Mouse (Mus musculus): ENCODE data around the gene Egfl7. TPM values are rescaled to one million over a fixed set of nuclear protein-coding genes. Genes with fewer than 3 reads are reported as not detected.

Egfl7 gene
- polyA plus RNA-seq, 1 experiment from 2014 or later = 341 TPM

- no peak overlapping the region for H3K27ac ChIP-seq
- H3K36me3 ChIP-seq = peaks cover 24% of the 10 kb centered on the region; the same call in 1 of the 2 replicates
- no peak overlapping the region for H3K4me2 ChIP-seq
- H3K4me3 ChIP-seq = no peak overlapping the region
- H3K9me3 ChIP-seq = no peaks in the 10 kb centered on the region
- H3K9ac ChIP-seq = no peak overlapping the region
- H3K27me3 ChIP-seq = no peaks in the 10 kb centered on the region
- WGBS = 57% methylated on average over 9 of the region's 9 CpGs
- ATAC-seq (ENCODE audit: borderline replicate concordance, extremely low read depth, low FRiP score, low TSS enrichment) = peak; percentile 57
- 0 out of 2 replicates have a peak, but pooled peaks cover 11% of the 10 kb centered on the region for H3K4me1 ChIP-seq
Observed at GRCm38 (mm10) chr2:26594022-26594346, 14.2 kb downstream of the Egfl7 start.

DNA sequence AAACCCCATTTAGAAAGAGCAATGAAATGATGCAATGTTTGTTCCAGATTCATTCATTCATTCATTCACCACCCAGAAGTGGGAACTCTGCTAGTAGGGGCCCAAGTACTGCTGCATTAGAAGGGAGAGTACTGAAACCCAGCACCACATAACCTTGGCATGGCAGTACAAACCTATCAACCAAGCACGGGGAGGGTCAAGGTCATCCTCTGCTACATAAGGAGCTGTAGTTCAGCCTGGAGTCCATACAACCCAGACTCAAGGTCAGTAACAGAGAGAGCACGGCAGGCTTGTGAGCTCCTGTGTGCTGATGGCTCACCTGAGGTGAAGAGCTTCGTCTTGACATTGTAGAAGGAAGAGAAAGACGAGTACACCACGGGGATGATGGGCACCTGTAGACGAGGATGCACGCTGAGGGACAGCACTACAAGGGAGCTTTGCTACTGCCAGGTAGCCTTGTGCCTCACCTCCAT, 14.7 kb downstream of the Egfl7 start:
- H3K9ac ChIP-seq = no peak overlapping the region
- peak; percentile 13; the same call in 1 of the 2 replicates for ATAC-seq (ENCODE audit: borderline replicate concordance, extremely low read depth, low FRiP score, low TSS enrichment)
- H3K4me3 ChIP-seq = no peak overlapping the region
- 79% methylated on average over 7 of the region's 7 CpGs for WGBS
- peaks cover 24% of the 10 kb centered on the region; the same call in 1 of the 2 replicates for H3K36me3 ChIP-seq
- no peaks in the 10 kb centered on the region for H3K27me3 ChIP-seq
- no peaks in the 10 kb centered on the region for H3K9me3 ChIP-seq
- H3K4me1 ChIP-seq = 0 out of 2 replicates have a peak, but pooled peaks cover 11% of the 10 kb centered on the region
- no peak overlapping the region for H3K27ac ChIP-seq
- no peak overlapping the region for H3K4me2 ChIP-seq

DNA sequence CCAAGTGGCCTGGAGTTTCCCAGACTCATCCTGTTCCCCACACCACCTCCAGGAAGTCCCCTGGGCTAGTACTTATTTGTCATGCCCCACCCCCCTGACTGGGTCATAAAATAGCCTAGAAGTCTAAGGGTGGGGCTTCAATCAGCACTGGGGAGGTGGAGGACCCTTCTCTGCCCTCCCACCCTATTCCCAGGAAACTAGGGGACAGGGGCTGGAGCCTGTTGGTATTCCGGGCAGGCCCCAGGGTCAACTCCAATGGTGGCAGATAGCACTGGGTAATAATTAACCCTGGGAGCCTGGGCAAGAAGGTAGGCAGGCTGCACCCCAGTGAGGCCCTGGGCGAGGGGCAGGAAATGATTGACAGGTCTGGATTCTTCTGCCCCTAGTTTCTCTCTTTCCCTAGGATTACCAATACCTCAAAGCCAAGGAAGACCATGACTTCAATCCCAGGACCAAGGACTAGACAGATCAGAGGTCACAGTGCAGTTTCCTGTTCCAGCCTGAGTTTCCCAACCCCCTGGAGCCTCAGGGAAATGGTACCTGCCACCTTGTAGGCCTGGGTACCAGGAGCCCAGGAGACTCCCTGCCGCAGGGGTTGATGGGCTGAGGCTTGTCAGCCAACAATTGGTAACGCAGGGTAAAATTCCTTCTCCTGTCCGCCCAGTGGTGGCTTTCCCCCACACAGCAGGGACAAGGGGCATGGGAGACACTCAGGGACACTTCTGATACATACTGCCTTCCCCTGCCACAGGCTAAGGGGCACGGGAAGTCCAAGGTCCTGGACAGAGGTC, 15.3 kb downstream of the Egfl7 start:
- Histone ChIP-seq H3K27me3 (no peaks in the 10 kb centered on the region), H3K36me3 (peaks cover 24% of the 10 kb centered on the region; the same call in 1 of the 2 replicates), H3K9ac (no peak overlapping the region), H3K27ac (no peak overlapping the region), H3K4me1 (0 out of 2 replicates have a peak, but pooled peaks cover 11% of the 10 kb centered on the region), H3K4me2 (no peak overlapping the region), H3K9me3 (no peaks in the 10 kb centered on the region), H3K4me3 (no peak overlapping the region)
- 44% methylated on average over 6 of the region's 6 CpGs for WGBS
- ATAC-seq (ENCODE audit: borderline replicate concordance, extremely low read depth, low FRiP score, low TSS enrichment) = peak; percentile 13; the same call in 1 of the 2 replicates

DNA sequence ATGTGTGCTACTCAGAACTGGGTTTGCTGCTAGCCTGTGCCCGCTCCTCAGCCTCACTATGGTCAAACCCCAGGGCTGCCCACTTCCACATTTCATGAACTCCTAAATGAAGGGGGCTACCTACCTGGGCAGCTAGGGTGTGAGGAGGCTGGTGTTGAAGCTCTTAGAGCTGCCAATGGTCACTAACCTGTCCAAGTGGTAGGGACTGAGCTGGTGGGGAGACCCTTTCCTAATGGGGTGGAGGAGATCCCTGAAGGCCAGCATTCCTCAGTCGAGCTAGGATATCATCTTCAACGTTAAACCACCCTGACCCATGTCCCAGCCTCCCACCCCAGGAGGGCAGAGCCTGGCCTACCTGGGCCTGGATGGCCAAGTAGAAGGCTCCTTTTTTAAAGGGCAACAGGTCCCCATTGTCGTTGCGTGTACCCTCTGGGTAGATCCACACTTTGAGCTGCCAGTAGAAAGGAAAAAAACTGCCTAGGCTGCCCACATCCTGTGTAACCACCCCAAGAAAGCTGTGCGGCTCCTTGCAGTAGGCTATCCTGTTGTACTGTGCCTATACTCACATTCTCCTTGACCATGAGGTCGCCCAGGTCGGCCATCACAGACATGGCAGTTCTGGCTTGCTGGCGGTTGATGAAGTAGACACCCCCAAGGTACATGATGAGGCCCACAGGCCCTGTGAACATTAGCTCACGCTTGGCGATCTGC, 16.1 kb downstream of the Egfl7 start:
- H3K4me3 ChIP-seq = no peak overlapping the region
- no peaks in the 10 kb centered on the region for H3K27me3 ChIP-seq
- WGBS = 74% methylated on average over 11 of the region's 11 CpGs
- H3K9me3 ChIP-seq = no peaks in the 10 kb centered on the region
- H3K4me2 ChIP-seq = no peak overlapping the region
- H3K4me1 ChIP-seq = 0 out of 2 replicates have a peak, but pooled peaks cover 10% of the 10 kb centered on the region
- peaks cover 24% of the 10 kb centered on the region; the same call in 1 of the 2 replicates for H3K36me3 ChIP-seq
- no peak for ATAC-seq (ENCODE audit: borderline replicate concordance, extremely low read depth, low FRiP score, low TSS enrichment)
- no peak overlapping the region for H3K9ac ChIP-seq
- H3K27ac ChIP-seq = no peak overlapping the region

DNA sequence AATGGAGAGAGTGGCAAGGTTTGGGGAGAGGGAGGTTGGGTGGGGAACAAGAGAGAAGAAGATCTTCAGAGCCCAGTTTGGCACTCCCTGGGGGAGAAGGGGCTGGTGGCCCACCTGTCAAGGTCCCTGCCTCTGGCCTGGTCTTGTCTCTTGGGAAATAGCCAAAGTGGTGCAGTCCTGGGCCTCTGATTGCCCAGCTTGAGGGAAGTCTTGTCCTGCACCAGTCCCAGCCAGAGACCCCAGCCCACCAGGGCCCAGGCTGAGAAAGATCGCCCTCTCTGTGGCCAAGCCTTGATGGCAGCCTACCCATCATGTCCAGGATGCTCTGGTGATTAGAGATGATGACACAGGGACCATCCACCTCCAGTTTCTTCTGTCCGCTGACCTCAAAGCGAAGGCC, 17.1 kb downstream of the Egfl7 start:
- 92% methylated on average over 3 of the region's 3 CpGs for WGBS
- no peaks in the 10 kb centered on the region for H3K9me3 ChIP-seq
- no peaks in the 10 kb centered on the region for H3K4me1 ChIP-seq
- no peaks in the 10 kb centered on the region for H3K27me3 ChIP-seq
- H3K27ac ChIP-seq = no peak overlapping the region
- no peak overlapping the region for H3K4me2 ChIP-seq
- ATAC-seq (ENCODE audit: borderline replicate concordance, extremely low read depth, low FRiP score, low TSS enrichment) = no peak
- H3K36me3 ChIP-seq = peaks cover 24% of the 10 kb centered on the region; the same call in 1 of the 2 replicates
- no peak overlapping the region for H3K9ac ChIP-seq
- H3K4me3 ChIP-seq = no peak overlapping the region

DNA sequence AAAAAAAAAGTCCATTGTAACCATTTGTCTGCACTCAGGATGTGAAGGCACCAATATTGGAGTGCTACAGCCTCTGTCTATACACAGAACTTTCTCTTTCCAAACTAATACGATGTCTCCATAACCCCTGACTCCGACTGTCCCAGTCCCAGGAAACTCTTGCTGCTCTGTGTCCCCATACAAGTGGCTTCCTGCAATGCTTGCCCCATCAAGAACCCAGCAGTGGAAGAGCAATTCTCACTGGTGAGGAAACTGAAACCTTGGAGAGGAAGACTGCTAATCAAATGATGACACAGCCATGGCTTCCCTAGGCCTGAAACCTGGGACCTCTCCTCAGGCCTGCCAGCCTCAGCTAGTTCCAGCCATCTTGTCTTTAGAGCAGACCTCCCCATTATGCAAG, 18.0 kb downstream of the Egfl7 start:
- no peak overlapping the region for H3K4me2 ChIP-seq
- H3K27ac ChIP-seq = no peak overlapping the region

GRCm38 (mm10) chr2:26598462-26598861, 18.6 kb downstream of the Egfl7 start:
- H3K9ac ChIP-seq = no peak overlapping the region

More for the DNA sequence above, 18.0 kb downstream of the Egfl7 start:
- Histone ChIP-seq H3K9me3 (no peaks in the 10 kb centered on the region), H3K9ac (no peak overlapping the region), H3K4me1 (peaks cover 3% of the 10 kb centered on the region), H3K27me3 (no peaks in the 10 kb centered on the region), H3K36me3 (peaks cover 18% of the 10 kb centered on the region; the same call in 1 of the 2 replicates), H3K4me3 (no peak overlapping the region)
- ATAC-seq (ENCODE audit: borderline replicate concordance, extremely low read depth, low FRiP score, low TSS enrichment) = no peak
- WGBS = 84% methylated on average over 2 of the region's 2 CpGs

GRCm38 (mm10) chr2:26599965-26600364, 20.2 kb downstream of the Egfl7 start:
- no peak overlapping the region for H3K9ac ChIP-seq
- ATAC-seq (ENCODE audit: borderline replicate concordance, extremely low read depth, low FRiP score, low TSS enrichment) = no peak
- H3K4me1 ChIP-seq = peaks cover 14% of the 10 kb centered on the region
- H3K27me3 ChIP-seq = no peaks in the 10 kb centered on the region
- H3K9me3 ChIP-seq = no peaks in the 10 kb centered on the region
- no peak overlapping the region for H3K27ac ChIP-seq
- H3K36me3 ChIP-seq = no peaks in the 10 kb centered on the region
- no peak overlapping the region for H3K4me2 ChIP-seq
- 90% methylated on average over 4 of the region's 4 CpGs for WGBS
- no peak overlapping the region for H3K4me3 ChIP-seq

More at GRCm38 (mm10) chr2:26598462-26598861, 18.6 kb downstream of the Egfl7 start:
- H3K4me1 ChIP-seq = peaks cover 9% of the 10 kb centered on the region
- H3K9me3 ChIP-seq = no peaks in the 10 kb centered on the region
- H3K27me3 ChIP-seq = no peaks in the 10 kb centered on the region
- H3K4me2 ChIP-seq = no peak overlapping the region
- no peak for ATAC-seq (ENCODE audit: borderline replicate concordance, extremely low read depth, low FRiP score, low TSS enrichment)
- WGBS = 75% methylated on average over 3 of the region's 3 CpGs
- 0 out of 2 replicates have a peak, but pooled peaks cover 12% of the 10 kb centered on the region for H3K36me3 ChIP-seq
- no peak overlapping the region for H3K27ac ChIP-seq
- H3K4me3 ChIP-seq = no peak overlapping the region

GRCm38 (mm10) chr2:26600664-26601063, 20.9 kb downstream of the Egfl7 start:
- no peak overlapping the region for H3K4me3 ChIP-seq
- H3K36me3 ChIP-seq = no peaks in the 10 kb centered on the region
- WGBS = 94% methylated on average over 2 of the region's 2 CpGs
- H3K27me3 ChIP-seq = no peaks in the 10 kb centered on the region
- H3K4me1 ChIP-seq = peaks cover 14% of the 10 kb centered on the region
- no peak overlapping the region for H3K27ac ChIP-seq
- no peak overlapping the region for H3K4me2 ChIP-seq
- no peak overlapping the region for H3K9ac ChIP-seq
- H3K9me3 ChIP-seq = no peaks in the 10 kb centered on the region
- ATAC-seq (ENCODE audit: borderline replicate concordance, extremely low read depth, low FRiP score, low TSS enrichment) = no peak

DNA sequence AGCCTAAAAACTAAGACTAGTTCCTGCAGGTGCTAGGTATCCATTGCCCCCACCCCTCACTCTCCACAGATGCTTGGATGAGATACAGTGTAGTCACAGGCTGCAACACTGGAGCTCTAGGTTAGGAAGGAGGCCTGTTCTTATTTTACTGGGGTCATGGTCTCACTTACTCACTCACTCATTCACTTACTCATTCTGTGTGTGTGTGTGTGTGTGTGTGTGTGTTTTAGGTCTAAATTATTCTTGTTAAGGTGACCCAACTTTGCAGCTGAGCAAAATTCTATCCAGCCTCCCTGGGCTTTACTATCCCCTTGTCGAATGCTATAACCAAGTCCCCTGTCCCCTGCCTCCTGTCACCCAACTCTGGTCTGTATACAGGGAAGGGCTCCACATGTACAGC, 21.8 kb downstream of the Egfl7 start:
- no peaks in the 10 kb centered on the region for H3K9me3 ChIP-seq
- no peak overlapping the region for H3K27ac ChIP-seq
- ATAC-seq (ENCODE audit: borderline replicate concordance, extremely low read depth, low FRiP score, low TSS enrichment) = no peak
- H3K27me3 ChIP-seq = no peaks in the 10 kb centered on the region
- H3K4me1 ChIP-seq = peaks cover 21% of the 10 kb centered on the region
- no peak overlapping the region for H3K9ac ChIP-seq
- WGBS = 83% methylated on average over 1 of the region's 1 CpGs
- no peaks in the 10 kb centered on the region for H3K36me3 ChIP-seq
- no peak overlapping the region for H3K4me2 ChIP-seq
- no peak overlapping the region for H3K4me3 ChIP-seq

- 79% methylated on average over 5 of the region's 5 CpGs for WGBS
- Histone ChIP-seq H3K36me3 (no peaks in the 10 kb centered on the region), H3K4me3 (peak overlapping the region; percentile 71), H3K27ac (no peak overlapping the region), H3K4me2 (peak overlapping the region; percentile 73), H3K9ac (peak overlapping the region; percentile 81; the same call in 1 of the 2 replicates), H3K9me3 (no peaks in the 10 kb centered on the region), H3K27me3 (no peaks in the 10 kb centered on the region), H3K4me1 (peaks cover 31% of the 10 kb centered on the region)
- ATAC-seq (ENCODE audit: borderline replicate concordance, extremely low read depth, low FRiP score, low TSS enrichment) = no peak
Observed at GRCm38 (mm10) chr2:26602631-26603030, 22.8 kb downstream of the Egfl7 start.

- peak overlapping the region; percentile 73 for H3K4me2 ChIP-seq
- H3K4me3 ChIP-seq = peak overlapping the region; percentile 71
- no peaks in the 10 kb centered on the region for H3K27me3 ChIP-seq
- H3K36me3 ChIP-seq = no peaks in the 10 kb centered on the region
- 5% methylated on average over 6 of the region's 6 CpGs for WGBS
- H3K4me1 ChIP-seq = peaks cover 33% of the 10 kb centered on the region
- no peaks in the 10 kb centered on the region for H3K9me3 ChIP-seq
- H3K27ac ChIP-seq = no peak overlapping the region
- no peak for ATAC-seq (ENCODE audit: borderline replicate concordance, extremely low read depth, low FRiP score, low TSS enrichment)
- peak overlapping the region; percentile 81 for H3K9ac ChIP-seq
Observed at GRCm38 (mm10) chr2:26603159-26603558, 23.3 kb downstream of the Egfl7 start.

All from lung, embryonic 15.5 days (tissue).